Mouse (Mus musculus): ENCODE results near the gene Irak2. TPM values are rescaled to one million over a fixed set of nuclear protein-coding genes. Genes with fewer than 3 reads are reported as not detected.

Gene Irak2
- total RNA-seq, 1 experiment from 2014 or later, result 160 TPM

- ATAC-seq (ENCODE audit: extremely low read depth, insufficient number of reproducible peaks, low FRiP score, poor library complexity, severe bottlenecking), result peak; percentile 94
Measured at GRCm38 (mm10) chr6:113740236-113741217, 102.3 kb downstream of the Irak2 start, which contains the start of gene Sec13. Sec13 (minus strand) TSS chr6:113740743.

GRCm38 (mm10) chr6:113741425-113741824 is 103.2 kb downstream of the Irak2 start:
- ATAC-seq (ENCODE audit: extremely low read depth, insufficient number of reproducible peaks, low FRiP score, poor library complexity, severe bottlenecking), result no peak

- ATAC-seq (ENCODE audit: extremely low read depth, insufficient number of reproducible peaks, low FRiP score, poor library complexity, severe bottlenecking), result no peak
Measured at GRCm38 (mm10) chr6:113742321-113742720, 104.1 kb downstream of the Irak2 start.

- ATAC-seq (ENCODE audit: extremely low read depth, insufficient number of reproducible peaks, low FRiP score, poor library complexity, severe bottlenecking), result no peak
Measured at GRCm38 (mm10) chr6:113743111-113743510, 104.8 kb downstream of the Irak2 start.

Other genes with a start within 250 kb of the Irak2 start
- 29.3 and 38.9 TPM in 2 replicates for gene Ttll3, start 249.2 kb upstream of the Irak2 start, total RNA-seq (2017)
- gene Rpusd3, start 219.1 kb upstream of the Irak2 start, total RNA-seq (2017), result 5.1 and 7.6 TPM in 2 replicates
- gene Cidec, start 202.7 kb upstream of the Irak2 start, total RNA-seq (2017), result not detected in 2 replicates
- 6.2 and 7.7 TPM in 2 replicates for gene Jagn1, start 195.9 kb upstream of the Irak2 start, total RNA-seq (2017)
- 0.12 and 0.25 TPM in 2 replicates for gene Il17re, start 180.0 kb upstream of the Irak2 start, total RNA-seq (2017)
- not detected in 2 replicates for gene Il17rc, start 167.0 kb upstream of the Irak2 start, total RNA-seq (2017)
- gene Creld1, start 155.2 kb upstream of the Irak2 start, total RNA-seq (2017), result 8.5 and 9.8 TPM in 2 replicates
- gene Prrt3, start 136.5 kb upstream of the Irak2 start, total RNA-seq (2017), result 0.12 TPM in 1 of 2 replicates, not detected in the other
- 27.6 and 38.4 TPM in 2 replicates for gene Emc3, start 106.8 kb upstream of the Irak2 start, total RNA-seq (2017)
- gene Fancd2, start 106.8 kb upstream of the Irak2 start, total RNA-seq (2017), result 0.86 and 1.4 TPM in 2 replicates
- not detected in 2 replicates for gene Fancd2os, start 37.8 kb upstream of the Irak2 start, total RNA-seq (2017)
- 94.3 and 105 TPM in 2 replicates for gene Brk1, start 33.7 kb upstream of the Irak2 start, total RNA-seq (2017)
- gene Vhl, start 14.5 kb upstream of the Irak2 start, total RNA-seq (2017), result 14.9 and 17.6 TPM in 2 replicates
- 125 and 154 TPM in 2 replicates for gene Tatdn2, start 58.6 kb downstream of the Irak2 start, total RNA-seq (2017)
- 0.74 TPM in 1 of 2 replicates, not detected in the other for gene Ghrl, start 81.4 kb downstream of the Irak2 start, total RNA-seq (2017)
- gene Sec13, start 102.3 kb downstream of the Irak2 start, total RNA-seq (2017), result 67.4 and 82.3 TPM in 2 replicates

Measured in neutrophil, adult 5-6 weeks (primary cell).